Mouse (Mus musculus): ENCODE data around the gene Gal3st2.
A peak's percentile ranks its signal among the peaks of the same experiment; 100 is the strongest.
"Not testable (repeated sequence)": the region's sequence is repeated elsewhere in the genome, so short reads cannot be mapped to it uniquely, and the experiment has no call there.

Gal3st2 gene

DNA sequence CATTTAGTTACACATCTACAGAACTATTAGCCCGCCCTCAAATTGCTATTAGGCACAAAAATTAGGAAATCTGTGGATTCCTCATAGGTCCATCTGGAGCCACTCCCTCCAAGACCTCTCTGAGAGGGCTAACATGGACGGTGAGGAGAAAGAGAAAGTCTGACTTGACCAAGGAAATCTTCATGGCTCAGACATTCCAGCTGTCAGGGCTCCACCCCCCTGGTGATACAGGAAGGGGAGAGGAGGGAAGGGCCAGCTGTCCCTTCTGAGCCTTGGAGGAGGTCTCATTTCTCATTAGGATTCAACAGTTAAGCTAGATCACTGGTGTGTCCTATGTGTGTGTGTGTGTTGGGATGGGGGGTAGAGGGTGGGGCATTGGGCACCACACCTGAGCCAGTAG, at the start of gene Gal3st2:
Gene Gal3st2, plus strand, starts transcription at position 259 of the 400 bp plus-strand sequence.
- DNase-seq (ENCODE audit: low read depth, low spot score): not testable (repeated sequence)

DNA sequence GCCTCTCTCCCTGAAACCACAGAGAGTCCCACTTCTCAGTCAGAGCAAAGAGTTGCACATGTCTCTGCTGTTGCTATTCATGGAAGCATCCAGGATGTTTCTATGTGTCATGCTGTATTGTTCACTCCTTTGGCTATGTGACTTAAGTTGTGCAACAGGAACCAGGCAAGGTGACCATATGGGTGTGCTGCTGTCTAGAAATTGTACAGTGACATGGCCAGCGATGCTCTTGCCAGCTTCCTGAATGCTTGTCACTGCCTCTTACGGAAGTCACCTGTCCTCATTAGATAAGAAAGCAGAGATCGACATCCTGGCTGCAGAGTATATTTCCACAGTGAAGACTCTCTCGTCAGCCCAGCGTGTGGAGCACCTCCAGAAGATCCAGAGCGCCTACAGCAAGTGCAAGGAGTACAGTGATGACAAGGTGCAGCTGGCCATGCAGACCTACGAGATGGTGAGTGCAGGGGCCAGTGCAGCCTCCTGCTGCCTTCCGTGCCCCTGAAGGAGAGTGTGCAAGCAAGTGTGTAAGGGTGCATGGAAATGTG, 49.5 kb upstream of the Gal3st2 start:
- DNase-seq (ENCODE audit: low read depth, low spot score): no peak

DNA sequence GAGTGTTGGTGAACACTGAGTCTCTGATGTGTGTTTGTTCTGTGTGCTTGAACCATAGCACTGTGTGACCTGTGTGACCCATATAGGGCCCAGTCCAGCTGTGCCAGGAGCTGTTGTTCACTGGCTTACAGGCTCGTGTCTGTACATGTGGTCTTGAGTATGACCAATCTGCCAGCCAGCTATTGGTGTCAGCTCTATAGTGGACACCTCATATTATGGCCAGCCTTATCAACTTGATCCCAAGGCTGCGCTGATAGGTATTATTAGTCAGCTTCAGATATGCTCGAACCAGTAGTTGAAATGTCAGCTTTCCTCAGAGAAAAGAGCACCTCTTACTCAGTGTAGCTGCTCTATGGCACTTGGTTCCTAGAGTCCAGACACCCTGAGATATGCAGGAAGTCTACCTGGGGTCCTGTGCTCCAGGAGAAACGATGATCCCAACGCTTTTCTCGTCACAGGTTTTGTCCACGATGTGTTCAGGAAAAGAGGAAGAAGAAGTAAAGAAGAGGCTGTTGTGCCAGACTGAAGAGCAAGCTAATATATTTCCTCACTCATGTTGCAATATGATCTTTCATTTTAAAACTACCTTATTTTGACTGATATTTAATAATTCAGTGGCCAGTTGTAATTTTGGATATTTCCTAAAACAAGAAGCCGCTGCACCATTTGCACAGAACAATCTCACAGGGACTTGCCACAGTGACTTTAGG, 43.1 kb upstream of the Gal3st2 start:
- DNase-seq (ENCODE audit: low read depth, low spot score): no peak

DNA sequence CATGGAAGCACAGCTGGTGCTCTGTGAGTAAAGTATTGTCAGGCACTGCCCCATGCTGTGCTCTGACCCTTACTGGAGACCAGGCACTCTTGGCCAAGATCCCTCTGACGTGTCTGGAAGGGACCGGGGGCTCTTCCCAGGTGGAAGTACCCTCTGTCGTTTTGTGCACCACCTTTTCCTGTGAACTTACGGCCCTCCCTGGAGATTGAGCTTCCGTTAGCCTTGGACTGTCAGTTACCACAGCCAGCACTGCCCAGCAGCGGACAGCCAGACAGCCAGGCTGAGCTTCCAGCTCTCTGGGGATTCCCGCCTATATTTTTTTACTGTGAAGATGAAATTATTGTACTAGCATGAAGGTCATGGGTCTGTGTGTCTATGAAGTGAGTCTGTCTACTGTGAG, 42.4 kb upstream of the Gal3st2 start:
- no peak for DNase-seq (ENCODE audit: low read depth, low spot score)

DNA sequence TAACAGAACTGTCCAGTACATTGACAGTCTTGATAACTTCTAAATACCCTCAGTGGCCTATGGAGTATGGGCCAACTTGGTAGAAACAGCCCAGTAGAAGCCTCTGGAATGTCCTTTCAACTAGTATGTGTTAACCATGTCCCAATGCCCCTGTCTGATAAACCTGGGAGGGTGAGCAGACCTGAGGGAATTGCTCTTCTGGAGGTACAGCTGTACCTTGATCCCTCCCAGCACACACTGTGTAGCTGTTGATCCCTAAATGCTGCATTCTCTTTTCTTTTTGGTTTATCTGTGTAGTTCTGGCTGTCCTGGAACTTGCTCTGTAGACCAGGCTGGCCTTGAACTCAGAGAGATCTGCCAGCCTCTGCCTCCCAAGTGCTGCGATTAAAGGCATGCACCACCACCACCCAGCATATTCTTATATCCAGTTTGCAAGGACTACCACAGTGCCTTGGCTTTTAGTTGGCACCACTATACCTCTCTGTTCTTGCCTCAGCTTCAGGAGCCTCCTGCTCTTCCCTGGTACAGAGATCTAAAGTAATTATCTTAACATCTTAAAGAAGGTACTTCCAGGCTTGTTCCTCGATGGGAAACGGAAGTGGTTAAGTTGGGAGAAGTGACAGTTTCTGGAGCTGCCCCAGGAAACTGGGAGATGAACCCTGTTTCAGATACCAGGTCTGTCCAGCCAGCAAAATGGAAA, 37.2 kb upstream of the Gal3st2 start:
- DNase-seq (ENCODE audit: low read depth, low spot score): no peak

DNA sequence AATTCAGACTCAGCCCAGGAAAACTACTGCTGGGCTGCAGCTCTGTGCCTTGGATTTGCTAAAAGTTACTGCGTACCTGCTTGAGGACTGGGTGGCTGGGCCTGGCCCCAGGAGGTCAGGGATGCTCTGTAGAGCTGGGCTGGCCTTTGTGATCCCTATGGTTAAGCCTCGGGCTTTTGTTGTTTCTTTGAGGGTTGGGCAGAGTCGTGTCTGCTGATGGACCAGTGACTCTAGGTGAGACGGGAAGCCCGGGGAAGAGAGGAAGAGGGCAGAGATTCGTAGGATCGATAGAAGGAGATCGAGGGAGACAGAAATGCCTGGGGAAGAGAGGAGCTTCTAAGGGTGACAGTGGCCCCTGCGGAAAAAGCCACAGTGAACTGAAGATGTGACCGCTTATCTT, 36.5 kb upstream of the Gal3st2 start, which contains the start of gene D2hgdh:
Gene D2hgdh, plus strand, starts transcription at position 301 of the 400 bp plus-strand sequence.
- no peak for DNase-seq (ENCODE audit: low read depth, low spot score)

DNA sequence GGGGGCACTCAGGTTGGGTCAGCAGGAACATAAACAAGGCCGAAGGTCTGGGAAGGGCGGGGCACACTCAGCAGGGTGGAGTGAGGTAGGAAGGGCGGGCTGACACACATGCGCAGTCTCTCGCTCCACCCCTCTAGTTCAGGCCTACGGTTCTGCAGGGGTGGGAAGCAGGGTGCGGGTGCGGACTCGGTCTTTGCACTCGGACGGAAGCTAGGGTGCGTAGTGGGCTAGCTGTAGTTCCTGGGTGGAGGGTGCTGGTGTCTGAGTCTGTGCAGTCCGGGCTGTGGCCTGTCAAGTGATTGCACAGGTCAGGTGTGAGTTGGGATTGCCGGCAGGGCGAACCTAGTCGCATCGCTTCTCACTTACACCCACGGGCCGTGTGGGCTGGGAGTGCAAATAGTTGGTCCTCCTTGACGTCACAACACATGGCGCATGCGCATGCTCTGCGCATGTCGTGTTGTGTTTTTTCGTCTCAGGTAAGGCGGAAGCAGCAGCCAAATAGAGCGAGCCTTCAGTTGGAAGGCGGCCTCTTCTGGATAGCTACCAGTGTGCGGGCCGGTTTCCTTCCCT, 35.9 kb upstream of the Gal3st2 start:
- DNase-seq (ENCODE audit: low read depth, low spot score): peak; percentile 98

DNA sequence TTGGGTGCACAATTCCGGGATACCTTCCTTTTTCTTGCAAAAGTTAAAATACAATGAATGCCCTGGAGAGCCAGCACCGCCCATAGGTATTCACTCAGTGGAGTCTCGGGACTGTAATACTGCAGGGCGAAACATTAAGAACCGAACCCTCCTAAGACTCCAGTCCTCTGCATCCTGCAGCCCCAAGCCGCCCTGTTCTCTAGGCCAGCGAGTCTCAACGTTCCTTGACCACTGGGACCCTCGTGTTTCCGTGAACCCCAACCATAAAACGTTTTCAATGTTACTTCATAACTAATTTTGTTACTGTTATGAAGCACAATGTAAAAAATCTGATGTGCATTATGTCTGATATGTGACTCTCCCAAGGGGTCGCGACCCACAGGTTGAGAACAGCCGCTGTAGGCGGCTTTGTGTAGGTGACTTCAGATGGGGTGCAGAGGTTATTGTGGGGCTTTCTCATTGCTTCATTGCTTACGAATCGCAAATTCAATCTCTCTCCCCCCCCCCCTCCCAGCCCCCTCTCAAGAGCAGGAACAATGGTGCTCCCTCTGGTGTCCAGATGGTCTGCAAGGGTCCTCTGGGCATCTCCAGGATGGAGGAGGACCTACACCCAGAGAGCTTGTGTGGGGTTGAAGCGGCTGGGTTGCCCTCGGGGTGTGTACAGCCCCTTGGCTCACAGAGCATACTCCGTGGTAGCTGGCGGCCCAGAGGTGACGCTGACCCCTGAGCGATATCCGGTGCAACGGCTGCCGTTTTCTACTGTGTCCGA, 35.2 kb upstream of the Gal3st2 start:
- DNase-seq (ENCODE audit: low read depth, low spot score): no peak

DNA sequence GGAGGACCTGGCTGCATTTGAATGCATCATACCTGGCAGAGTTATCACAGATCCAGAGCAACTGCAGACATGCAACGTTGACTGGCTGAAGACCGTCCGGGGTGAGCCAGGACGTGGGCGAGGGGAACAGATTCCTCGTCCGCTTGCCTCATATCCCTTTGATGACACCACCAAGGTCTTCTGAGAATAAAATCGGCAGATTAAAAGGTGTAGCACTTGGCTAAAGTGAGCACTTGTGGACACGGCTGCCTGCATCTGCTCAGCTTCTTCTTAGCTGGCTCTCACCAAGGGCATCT, 34.6 kb upstream of the Gal3st2 start:
- no peak for DNase-seq (ENCODE audit: low read depth, low spot score)

DNA sequence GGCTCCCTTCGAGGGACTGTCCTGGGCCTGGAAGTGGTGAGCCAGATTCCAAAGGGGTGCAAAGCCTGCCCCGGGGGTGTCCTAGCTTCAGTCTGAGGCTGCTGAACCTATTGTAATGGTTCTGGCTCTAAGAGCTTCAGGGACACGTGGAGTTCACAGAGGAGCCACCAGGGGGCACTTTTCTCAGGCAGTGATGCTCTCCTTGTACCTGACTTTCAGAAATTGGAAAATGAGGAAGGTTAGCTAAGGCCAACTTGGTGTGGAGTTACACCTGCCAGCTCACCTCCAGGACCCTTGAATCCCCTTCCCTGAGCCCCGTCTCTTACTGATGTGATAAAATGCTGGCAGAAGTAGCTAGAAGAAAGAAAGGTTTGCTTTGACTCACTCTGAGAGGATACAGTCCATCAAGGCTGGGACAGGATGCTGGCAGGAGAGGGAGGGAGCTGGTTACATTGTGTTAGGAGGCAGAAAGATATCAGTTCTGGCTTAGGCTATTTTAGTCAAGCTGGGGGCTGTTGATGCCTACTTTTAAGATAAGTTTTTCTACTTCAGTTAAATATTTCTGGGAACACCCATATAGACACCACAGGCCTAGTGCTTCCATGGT, 28.2 kb upstream of the Gal3st2 start:
- DNase-seq (ENCODE audit: low read depth, low spot score): not testable (repeated sequence)

DNA sequence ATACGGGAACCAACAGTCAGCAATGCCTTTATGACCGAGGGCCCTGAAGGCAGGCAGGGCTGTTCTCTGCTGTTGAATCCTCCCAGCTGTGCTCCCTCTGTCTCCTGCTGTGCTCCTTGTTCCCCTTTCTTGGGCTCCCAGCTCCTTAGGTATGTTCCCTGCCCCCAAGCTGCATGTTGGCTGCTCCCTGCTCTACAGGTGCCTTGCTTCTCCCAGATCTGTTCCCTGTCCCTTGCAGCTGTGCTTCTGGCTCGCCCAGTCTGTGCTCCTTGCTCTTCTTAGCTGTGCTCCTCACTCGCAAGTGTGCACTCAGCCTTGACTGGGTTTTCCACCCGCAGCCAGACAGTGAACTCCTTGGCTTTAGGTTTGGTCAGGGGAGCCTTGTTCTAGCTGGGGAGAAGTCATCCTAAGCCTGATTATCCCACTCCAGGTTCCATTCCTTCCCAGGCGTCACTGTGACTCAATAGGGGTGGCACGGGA, 26.4 kb upstream of the Gal3st2 start:
- DNase-seq (ENCODE audit: low read depth, low spot score): no peak

DNA sequence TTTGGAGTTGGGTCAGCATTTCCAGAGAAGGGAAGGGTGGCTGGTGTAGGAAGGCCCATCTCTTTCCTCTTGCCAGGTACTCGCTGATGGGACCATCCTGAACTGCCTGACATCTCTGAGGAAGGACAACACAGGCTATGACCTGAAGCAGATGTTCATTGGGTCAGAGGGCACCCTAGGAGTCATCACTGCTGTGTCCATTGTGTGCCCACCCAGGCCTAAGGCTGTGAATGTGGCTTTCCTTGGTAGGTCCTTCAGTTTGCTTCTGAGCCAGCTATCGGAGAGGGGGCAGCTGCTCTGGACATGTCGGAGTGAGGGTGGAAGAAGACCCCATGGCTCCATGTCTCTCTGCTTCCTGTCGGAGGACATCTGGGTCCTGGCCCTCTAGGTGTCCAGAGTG, 25.9 kb upstream of the Gal3st2 start:
- no peak for DNase-seq (ENCODE audit: low read depth, low spot score)

DNA sequence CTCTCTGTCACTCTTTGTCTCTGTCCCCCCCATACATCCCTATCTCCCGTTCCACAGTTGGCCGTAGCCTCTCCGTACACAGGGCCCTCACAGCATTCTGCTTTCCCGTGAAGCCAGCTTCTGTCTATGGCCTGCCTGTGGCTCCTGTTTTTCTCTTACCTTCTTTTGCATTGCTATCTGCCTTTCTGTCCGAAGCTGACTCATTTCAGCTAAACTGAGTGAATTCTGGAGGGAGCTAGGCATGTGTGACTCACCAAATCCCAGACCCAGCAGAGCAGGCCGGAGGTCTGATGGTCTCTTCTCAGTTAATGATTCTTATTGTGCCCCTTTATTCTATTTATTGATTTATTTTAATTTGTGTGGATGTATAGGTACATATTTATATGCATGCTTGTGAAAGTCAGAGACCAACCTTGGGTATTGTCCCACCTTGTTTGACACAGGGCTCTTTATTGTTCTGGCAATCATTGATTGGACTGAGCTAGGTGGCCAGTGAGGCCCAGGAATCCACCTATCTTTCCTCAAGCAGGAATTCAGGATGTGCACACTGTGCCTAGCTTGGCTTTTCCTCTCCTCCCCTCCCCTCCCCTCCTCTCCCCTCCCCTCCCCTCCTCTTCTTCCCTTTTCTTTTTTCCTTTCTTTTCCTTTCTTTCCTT, 25.1 kb upstream of the Gal3st2 start:
- no peak for DNase-seq (ENCODE audit: low read depth, low spot score)

DNA sequence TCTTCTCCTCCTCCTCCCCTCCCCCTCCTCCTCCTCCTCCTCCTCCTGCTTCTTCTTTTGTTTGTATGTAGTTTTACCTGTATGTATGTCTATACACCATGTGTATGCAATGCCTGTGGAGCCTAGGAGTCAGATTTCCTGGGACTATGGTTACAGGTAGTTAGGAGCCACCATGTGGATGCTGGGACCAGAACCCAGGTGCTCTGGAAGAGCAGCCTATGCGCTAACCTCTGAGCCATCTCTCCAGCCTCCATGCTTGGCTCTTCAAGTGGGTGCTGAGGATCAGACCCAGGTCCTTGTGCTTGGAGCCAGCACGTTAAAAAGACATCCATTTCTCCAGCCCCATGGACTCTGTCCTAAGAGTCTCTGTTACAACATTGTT, 24.6 kb upstream of the Gal3st2 start:
- no peak for DNase-seq (ENCODE audit: low read depth, low spot score)

DNA sequence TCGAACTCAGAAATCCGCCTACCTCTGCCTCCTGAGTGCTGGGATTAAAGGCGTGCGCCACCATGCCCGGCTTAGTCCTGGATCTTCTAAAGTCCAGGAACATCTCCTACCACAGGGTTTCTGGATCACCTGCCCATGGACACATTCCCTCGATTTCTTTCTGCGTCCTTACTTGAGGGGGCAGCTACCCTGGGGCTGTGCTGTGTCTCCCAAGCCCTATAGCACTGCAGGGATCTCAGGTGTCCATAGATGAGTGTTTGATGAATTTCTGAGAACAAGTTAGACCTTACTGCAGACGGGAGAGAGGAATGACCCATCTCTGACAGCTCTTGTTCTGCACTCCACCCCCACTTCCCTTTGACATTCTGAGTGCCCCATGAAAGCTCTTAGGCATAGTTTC, 23.8 kb upstream of the Gal3st2 start:
- no peak for DNase-seq (ENCODE audit: low read depth, low spot score)

DNA sequence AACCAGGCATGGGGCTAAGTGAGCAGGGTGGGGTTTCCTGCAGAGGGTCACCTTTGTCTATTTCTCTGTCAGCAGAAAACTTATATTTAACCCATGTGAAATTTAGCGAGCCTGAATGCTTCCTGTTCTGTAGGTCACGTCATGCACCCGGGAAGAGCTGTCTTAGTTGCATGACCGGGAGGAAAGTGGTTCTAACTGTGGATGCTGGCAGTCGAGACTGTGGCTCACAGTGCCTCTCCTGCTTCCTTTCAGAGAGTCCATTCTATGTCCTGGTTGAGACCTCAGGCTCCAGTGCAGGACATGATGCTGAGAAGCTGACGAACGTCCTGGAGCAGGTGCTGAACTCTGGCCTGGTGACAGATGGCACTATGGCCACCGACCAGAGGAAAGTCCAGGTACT, 22.5 kb upstream of the Gal3st2 start:
- DNase-seq (ENCODE audit: low read depth, low spot score): not testable (repeated sequence)

DNA sequence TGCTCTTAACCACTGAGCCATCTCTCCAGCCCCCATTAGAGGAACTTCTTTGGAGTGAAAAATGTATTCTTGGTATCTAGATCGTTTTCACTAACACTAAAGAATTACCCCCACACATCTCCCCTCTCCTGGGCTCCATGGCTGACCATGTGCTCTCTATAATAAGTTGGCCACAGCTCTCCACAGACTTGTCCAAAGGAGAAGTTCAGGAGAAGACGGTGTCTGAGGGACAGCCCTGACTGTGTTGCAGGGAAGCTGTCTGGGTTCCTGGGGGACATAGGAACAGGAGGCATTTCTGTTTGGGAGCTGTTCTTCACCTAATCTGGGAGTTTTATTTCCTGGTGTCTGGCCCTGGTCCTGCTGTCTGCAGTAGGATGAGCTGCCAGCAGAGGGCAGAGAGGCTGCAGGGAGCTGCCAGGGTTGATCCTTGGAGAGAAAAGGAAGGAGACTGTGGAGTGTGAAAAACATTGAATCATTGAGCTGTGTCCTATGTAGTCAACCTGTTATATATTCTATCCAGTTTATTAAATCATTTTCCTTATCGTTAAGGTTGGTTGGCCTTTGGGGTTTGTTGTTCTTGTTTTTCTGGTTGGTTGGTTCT, 15.2 kb upstream of the Gal3st2 start:
- not testable (repeated sequence) for DNase-seq (ENCODE audit: low read depth, low spot score)

DNA sequence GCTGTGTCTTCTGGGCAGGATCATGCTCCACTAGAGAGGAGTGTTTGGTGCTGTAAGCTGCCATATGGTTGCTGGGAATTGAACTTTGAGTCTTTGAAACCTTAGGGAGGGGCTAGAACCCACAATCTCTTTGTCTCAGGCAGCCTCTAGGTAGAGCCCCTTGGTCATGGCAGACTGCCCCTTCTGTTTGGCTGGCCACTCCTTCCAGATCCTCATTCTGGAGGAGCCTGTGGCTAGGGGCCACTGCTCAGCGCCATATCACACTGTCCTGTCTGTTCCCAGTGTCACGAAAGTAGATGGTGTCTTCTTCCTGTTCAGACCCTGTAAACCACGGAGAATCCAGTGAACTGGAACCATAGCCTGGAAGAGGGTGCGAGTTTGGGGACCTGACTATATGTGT, 5.3 kb upstream of the Gal3st2 start:
- not testable (repeated sequence) for DNase-seq (ENCODE audit: low read depth, low spot score)

DNA sequence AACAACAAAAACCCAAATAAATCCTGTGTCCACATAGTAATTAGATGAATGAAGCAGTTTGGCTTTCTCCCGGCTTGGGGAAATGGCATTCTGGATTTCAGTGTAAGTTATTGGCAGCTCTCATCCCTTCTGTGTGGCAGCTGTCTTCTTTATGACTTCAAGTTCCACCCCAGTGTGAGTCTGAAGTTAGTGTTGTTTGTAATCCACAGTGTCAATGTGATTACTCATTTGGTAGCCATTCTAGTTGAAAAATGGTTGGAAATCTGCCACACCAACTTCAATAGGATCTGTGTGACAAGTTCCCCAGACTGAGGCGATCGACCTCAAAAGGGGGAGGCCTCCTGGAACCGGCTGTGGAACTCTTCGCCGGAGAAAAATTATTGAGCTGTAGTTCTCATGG, 3.7 kb upstream of the Gal3st2 start:
- DNase-seq (ENCODE audit: low read depth, low spot score): peak; percentile 9

DNA sequence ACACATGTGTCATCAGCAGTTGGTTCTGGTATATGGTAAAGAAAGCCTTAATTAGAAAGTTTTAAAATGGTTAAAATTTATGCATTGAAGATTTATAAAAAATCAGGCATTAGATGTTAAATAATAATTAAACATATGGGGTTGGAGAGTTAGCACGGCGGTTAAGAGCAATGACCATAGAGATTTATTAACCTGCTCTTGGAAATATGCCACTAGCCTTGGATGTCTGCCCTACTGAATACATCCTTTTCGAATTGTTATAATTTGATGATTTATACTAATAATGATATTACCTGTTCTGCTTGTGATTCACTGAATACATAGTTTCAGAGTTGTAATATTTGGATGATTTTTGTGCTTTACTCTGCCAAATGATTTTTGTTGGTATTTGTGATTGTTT, 3.1 kb upstream of the Gal3st2 start:
- DNase-seq (ENCODE audit: low read depth, low spot score): no peak

DNA sequence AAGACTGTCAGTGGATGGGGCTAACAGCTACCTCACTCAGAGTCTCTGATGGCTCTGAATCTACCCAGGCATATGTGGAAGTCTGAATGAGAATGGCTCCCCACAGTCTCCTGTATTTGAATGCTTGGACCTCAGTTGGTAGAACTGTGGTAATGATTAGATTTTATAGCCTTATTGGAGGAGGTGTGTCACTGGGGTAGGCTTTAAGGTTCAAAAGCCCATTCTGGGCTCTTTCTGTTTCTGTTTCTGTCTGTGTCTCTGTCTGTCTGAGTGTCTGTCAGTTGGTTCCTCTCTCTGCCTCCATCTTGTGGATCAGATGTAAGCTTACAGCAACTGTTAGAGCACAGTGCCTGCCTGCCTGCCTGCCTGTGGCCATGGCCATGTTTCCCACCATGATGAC, 1.5 kb upstream of the Gal3st2 start:
- DNase-seq (ENCODE audit: low read depth, low spot score): no peak

Data from skeletal muscle tissue, adult 2 months (tissue).